Mouse (Mus musculus) inflammation-experienced regulatory T-cells, adult 6 months (primary cell): ENCODE measurements around the gene Pof1b. TPM values are rescaled to one million over a fixed set of nuclear protein-coding genes. Genes with fewer than 3 reads are reported as not detected.

Experiments used
- ATAC-seq: one replicate; pipeline ENCODE4 v1.8.0; 2017
- polyA plus RNA-seq, 3 experiments: library from polyadenylated mRNA; unstranded; fragments of 100-300 nt; shearing (Covaris generic); gene quantifications; one replicate each; pipeline ENCODE4 v1.2.1; 2017

Gene Pof1b
- not detected for polyA plus RNA-seq

DNA sequence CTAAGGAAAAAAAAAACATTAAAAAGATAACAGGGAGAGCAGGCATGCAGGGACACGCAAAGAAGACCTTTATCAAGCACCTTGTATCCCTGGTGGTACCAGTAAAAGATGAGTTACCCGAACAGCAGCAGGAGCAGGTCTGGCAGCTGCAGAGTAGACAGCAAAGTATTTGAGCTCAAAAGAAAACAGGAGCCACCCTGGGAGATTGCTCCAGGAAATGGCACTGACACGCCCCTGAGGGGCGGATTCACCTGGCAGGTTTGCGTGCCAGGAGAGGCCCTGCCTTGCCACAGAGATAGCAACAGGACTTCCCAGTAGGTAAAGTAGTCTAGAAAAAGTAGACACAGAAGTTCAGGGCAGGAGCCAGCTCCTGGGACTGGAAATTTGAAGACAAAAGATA, at the start of gene Pof1b:
Gene Pof1b (minus strand): TSS at position 144 of the 400 bp plus-strand sequence.
- no peak for ATAC-seq

DNA sequence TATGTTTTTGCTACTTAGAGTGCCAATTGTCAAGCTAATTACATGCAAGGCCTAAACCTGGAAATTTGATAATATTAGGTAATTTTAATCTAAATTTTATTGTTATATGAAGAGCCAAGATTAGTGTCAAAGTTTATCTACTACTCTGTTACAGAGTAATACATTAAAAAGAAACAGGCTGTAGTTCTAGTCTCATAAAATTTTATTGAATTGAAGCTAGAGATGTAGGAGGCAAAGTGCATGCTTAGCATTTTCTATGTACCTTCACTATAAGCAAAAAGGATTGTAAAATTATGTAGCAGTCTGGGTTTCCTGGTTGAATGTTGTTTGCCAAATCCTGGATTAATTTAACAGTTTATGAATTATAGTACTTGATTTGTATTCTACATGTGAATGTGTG, 18.1 kb upstream of the Pof1b start:
- no peak for ATAC-seq

DNA sequence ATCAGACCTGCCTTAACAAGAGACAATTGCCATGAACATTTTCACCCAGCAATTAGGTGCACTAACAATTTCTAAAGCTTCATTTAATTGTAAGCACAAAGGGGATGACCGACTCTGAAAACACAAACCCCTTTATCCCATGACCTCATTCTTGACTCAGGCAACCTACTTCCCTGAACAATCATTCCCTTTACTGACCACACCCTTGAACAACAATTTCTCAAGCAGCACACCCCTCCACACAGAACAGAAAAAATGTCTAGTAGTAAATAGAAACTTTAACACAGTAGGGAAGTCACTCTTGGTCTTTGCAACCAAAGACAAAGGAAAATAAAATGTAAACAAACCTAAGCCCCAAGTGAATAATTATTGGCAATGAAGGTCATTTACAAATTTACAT, 4.1 kb downstream of the Pof1b start:
- ATAC-seq: no peak

DNA sequence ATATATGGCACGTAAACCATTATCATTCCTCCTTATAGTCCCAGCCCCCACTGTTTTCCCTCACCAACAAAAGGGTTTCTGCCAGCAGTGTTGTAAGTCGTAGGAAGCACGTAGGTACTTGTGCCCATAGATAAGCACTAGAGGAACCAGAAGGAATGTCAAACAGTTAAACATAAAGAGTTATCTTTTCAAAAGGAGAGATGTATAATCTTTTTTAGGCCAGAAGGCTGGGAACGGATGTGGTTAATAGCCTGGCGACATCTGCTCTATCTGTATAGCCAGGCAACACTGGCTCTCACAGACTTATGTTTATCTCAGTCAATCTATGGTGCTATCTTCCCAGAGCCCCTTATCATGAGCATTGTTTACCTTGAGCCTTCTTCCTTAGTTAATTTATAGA, 17.8 kb downstream of the Pof1b start:
- no peak for ATAC-seq

DNA sequence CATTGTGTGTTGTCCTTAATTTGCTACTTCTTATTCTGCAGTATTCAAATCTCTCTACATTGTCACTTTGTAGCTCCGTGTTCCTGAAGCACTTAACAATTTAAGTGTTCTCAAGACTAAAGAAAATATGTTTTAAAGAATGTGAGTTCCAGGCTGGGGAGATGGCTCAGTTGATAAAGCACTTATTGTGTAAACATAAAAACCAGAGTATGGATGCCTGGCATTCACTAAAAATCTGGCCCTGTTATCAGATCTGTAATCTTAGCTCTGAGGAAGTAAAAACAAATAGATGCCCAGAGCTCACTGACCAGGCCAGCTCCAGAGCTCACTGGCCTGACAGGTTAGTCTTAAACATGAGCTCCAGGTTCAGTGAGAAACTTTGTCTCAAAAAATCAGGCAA, 22.9 kb downstream of the Pof1b start:
- no peak for ATAC-seq

DNA sequence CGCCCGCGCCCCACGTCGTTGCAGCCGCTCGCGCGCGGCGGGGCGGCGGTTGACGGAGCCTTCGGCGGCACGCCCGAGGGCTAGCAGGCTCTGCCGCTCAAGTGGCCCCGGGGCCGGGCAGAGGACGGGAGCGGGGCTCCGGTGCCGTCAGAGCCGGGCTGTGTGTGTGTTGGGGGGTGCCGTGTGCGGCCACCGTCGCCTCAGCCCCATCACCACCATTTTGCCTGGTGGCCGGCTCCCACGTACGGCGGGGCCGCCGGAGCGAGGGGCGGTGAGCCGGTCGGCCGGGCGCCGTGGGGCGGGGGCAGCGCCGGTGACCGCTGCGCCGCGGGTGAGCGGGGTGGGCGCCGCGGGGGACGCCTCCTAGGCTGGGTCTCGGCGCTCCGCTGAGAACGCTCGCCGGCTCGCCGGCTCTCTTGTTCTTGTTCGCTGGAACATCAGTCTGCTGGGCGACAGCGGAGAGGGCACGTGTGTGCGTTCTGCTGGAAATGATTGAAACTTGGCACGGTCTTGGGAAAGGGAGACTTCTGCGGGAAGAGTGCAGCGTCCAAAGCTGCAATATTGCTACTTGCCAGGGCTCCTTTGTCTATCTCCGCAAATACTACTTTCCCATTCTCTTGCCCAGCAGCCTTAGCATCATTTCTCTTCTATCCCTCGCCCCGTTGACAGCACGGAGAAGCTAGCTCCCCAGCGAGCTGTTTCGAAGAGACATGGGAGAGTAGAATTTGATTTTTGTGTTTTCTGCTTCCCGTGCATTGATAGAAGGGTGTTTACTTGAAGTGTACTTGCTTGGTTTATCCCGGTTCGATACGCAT, 96.9 kb downstream of the Pof1b start:
- ATAC-seq: no peak

DNA sequence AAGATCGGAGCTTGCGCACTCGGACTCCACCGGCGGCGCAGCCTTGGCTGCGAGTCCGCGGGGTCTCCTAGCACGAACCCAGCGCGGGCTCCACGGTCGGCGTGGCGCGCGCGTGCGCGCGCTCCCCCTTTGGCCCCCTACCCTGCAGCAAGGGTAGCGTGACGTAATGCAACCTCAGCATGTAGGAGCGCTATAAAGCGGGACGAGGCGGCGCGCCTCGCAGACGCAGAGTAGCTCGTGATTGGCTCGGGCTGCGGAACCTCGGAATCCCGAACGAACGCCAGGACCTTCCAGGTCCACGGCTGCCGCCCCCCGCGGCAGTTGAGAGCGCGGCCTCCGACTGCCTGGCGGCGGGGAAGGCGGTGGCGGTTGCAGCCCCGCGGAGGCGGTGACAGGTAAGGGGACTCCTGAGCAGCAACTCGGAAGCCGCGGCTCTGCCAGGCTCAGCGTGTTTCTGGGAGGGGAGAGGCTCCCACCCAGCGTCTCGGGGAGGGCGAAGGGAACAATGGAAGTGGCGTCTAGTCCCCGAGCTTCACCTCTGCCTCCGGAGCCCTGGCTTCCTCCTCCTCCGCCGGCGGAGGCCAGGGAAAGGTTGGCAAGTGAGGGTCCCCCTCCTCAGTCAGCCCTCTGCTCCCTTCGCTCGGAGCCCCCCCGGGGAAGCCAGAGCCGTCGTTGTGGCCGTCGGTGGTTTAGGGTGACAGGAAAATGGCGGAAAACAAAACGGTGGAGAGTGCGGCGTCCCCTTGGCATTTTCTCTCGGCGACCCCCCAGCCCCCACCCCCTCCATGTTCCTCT, 97.7 kb downstream of the Pof1b start, which contains the start of gene Zfp711:
Gene Zfp711 (plus strand): TSS at position 16 of the 795 bp plus-strand sequence.
- ATAC-seq: no peak

Other genes starting within 250 kb of the Pof1b start
- gene 2010106E10Rik, start 203.4 kb downstream of the Pof1b start, polyA plus RNA-seq: not detected
- under 1 TPM in 1 of 3 experiments, not detected in 2; 0.12 TPM for gene Zfp711, start 98.1 kb downstream of the Pof1b start, polyA plus RNA-seq